Mouse (Mus musculus): Measurements from ENCODE around the gene Tead1. TPM values are rescaled to one million over a fixed set of nuclear protein-coding genes. Genes with fewer than 3 reads are reported as not detected.

Gene Tead1
- polyA plus RNA-seq, 1 experiment from 2014 or later = 14.9 TPM

DNA sequence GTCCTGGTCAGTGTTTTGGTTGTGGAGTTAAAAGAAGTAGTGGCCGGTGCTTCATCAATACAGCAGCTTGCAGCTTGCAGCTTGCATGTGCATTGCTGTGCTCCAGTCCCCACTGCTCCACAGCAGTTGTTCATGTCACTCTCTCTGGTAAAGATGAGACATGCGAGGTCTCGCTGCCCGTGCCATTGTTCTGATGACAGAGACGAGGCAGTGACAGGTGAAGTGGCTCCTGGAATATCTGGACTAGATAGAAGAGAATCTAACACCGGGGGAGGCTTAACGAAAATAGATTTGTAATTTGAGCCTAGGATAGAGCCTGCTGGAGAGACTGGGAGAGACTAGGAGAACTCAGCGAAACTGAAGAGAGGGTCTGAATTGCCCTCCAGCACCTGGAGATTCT, 206.4 kb downstream of the Tead1 start:
- no peak overlapping the region for H3K4me3 ChIP-seq (replicated peaks; ENCODE audit: low read depth, low read length)
- 0 out of 2 replicates have a peak, but pooled peaks cover 2% of the 10 kb centered on the region for H3K4me1 ChIP-seq (replicated peaks; ENCODE audit: insufficient read depth, low read length)
- H3K9ac ChIP-seq (ENCODE audit: low read depth, low read length) = no peak overlapping the region
- no peak for TF ChIP-seq CTCF (IDR thresholded peaks at IDR 0.05; ENCODE audit: low read depth)
- H3K9me3 ChIP-seq (replicated peaks; ENCODE audit: low read length) = no peaks in the 10 kb centered on the region
- H3K27ac ChIP-seq = no peak overlapping the region
- 45% methylated on average over 8 of the region's 8 CpGs for WGBS
- H3K27me3 ChIP-seq (ENCODE audit: insufficient read depth, low read length) = no peaks in the 10 kb centered on the region
- ATAC-seq (replicated peaks; ENCODE audit: low FRiP score, low read depth) (no peak), DNase-seq (ENCODE audit: low spot score) (no peak)
- no peak overlapping the region for H3K4me2 ChIP-seq (ENCODE audit: low read length)
- H3K36me3 ChIP-seq (ENCODE audit: insufficient read depth, low read length) = no peaks in the 10 kb centered on the region

DNA sequence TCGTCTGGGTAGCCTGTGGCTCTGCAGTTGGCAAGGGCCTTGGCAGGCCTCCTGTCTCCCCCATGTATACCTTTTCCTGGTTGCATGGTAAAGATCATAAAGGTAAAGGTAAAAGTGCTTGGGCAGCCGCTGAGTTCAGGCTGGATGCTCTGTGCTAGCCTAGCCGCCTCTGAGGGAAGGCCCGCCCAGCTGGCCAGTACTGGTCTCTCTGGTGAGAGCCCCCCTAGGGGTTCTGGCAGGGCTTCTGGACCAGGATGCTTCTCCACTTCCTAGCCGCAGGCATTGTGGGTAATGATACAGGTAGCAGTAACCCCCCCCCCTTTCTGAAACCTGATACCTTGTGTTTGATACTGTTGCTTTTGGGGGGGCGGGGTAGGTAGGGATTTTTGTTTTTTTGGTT, 212.8 kb downstream of the Tead1 start:
- ATAC-seq (replicated peaks; ENCODE audit: low FRiP score, low read depth) = no peak
- Histone ChIP-seq H3K9me3 (replicated peaks; ENCODE audit: low read length) (no peaks in the 10 kb centered on the region), H3K9ac (ENCODE audit: low read depth, low read length) (no peak overlapping the region), H3K36me3 (ENCODE audit: insufficient read depth, low read length) (peaks cover 20% of the 10 kb centered on the region; the same call in 1 of the 2 replicates), H3K27ac (no peak overlapping the region), H3K4me1 (replicated peaks; ENCODE audit: insufficient read depth, low read length) (no peaks in the 10 kb centered on the region), H3K27me3 (ENCODE audit: insufficient read depth, low read length) (no peaks in the 10 kb centered on the region), H3K4me3 (replicated peaks; ENCODE audit: low read depth, low read length) (no peak overlapping the region), H3K4me2 (ENCODE audit: low read length) (no peak overlapping the region)
- TF ChIP-seq CTCF (IDR thresholded peaks at IDR 0.05; ENCODE audit: low read depth) = no peak
- 74% methylated on average over 6 of the region's 6 CpGs for WGBS
- no peak for DNase-seq (ENCODE audit: low spot score)

DNA sequence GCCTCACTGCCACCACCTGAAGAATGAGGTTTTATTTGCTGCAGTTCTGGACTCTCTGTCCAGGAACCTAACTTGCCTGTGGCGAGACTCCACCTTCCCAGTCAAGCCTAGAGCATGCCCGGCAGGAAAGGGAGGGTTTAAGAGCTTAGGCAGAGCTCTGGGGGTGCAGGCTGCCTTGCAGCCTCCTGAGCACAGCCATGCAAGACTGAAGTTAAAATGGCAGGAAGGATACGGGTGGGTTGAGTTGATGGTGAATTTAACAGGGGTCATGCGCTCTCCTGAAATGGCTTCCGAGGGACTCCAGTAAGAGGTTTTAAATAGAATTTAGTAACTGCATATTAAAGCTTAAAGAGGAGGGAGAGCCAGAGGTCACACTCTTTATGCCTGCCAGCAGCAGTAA, 213.5 kb downstream of the Tead1 start:
- ATAC-seq (replicated peaks; ENCODE audit: low FRiP score, low read depth) = no peak
- peaks cover 22% of the 10 kb centered on the region; the same call in 1 of the 2 replicates for H3K36me3 ChIP-seq (ENCODE audit: insufficient read depth, low read length)
- H3K27me3 ChIP-seq (ENCODE audit: insufficient read depth, low read length) = no peaks in the 10 kb centered on the region
- H3K27ac ChIP-seq = 0 out of 2 replicates have a peak overlapping the region, but pooled peaks have one; percentile 37
- no peak for TF ChIP-seq CTCF (IDR thresholded peaks at IDR 0.05; ENCODE audit: low read depth)
- H3K4me1 ChIP-seq (replicated peaks; ENCODE audit: insufficient read depth, low read length) = no peaks in the 10 kb centered on the region
- 52% methylated on average over 5 of the region's 5 CpGs for WGBS
- no peak overlapping the region for H3K9ac ChIP-seq (ENCODE audit: low read depth, low read length)
- no peak for DNase-seq (ENCODE audit: low spot score)
- no peak overlapping the region for H3K4me3 ChIP-seq (replicated peaks; ENCODE audit: low read depth, low read length)
- H3K4me2 ChIP-seq (ENCODE audit: low read length) = no peak overlapping the region
- H3K9me3 ChIP-seq (replicated peaks; ENCODE audit: low read length) = no peaks in the 10 kb centered on the region

DNA sequence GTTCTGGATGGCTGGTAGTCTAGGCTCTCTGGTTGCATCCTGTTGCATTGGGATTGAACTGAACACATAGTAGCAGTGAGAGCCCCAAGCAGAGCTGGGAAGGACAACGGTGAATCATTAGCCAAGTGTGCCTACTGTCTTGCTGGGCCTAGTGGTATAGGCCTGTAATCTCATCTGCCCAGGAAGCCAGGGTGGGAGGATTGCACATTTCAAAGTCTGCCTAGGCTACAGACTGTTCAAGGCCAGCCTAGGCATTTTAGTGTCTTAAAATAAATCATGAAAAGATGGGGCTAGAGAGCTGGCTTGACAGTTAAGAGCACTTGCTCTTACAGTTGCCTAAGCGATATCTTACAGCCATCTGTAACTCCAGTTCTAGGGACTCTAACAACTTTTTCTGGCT, 217.2 kb downstream of the Tead1 start:
- 86% methylated on average over 2 of the region's 2 CpGs for WGBS
- H3K9ac ChIP-seq (ENCODE audit: low read depth, low read length) = no peak overlapping the region
- no peaks in the 10 kb centered on the region for H3K4me1 ChIP-seq (replicated peaks; ENCODE audit: insufficient read depth, low read length)
- no peak overlapping the region for H3K4me2 ChIP-seq (ENCODE audit: low read length)
- H3K9me3 ChIP-seq (replicated peaks; ENCODE audit: low read length) = no peaks in the 10 kb centered on the region
- H3K4me3 ChIP-seq (replicated peaks; ENCODE audit: low read depth, low read length) = no peak overlapping the region
- TF ChIP-seq CTCF (IDR thresholded peaks at IDR 0.05; ENCODE audit: low read depth) = no peak
- no peaks in the 10 kb centered on the region for H3K27me3 ChIP-seq (ENCODE audit: insufficient read depth, low read length)
- ATAC-seq (replicated peaks; ENCODE audit: low FRiP score, low read depth) = no peak
- no peak for DNase-seq (ENCODE audit: low spot score)
- peaks cover 31% of the 10 kb centered on the region; the same call in 1 of the 2 replicates for H3K36me3 ChIP-seq (ENCODE audit: insufficient read depth, low read length)
- H3K27ac ChIP-seq = no peak overlapping the region

DNA sequence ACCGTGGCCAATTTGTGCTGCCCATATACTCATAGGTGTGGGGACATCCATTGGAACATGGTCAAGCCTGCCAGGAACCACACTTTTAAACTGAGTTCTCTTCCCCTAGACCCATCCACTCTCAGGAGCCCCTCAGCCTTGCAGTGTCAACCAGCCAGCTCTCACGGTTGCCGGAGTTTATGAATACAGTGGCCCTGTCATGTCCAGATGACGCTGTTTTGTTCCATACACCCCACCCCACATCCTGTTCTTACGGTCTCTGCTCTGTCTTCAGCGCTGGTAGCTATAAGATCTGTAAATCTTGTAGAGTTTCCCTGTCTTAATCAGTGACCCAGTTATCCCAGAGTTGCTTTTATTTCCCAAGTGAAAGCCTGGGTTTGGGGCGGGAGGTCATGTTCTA, 222.6 kb downstream of the Tead1 start:
- 0 out of 2 replicates have a peak, but pooled peaks cover 23% of the 10 kb centered on the region for H3K36me3 ChIP-seq (ENCODE audit: insufficient read depth, low read length)
- ATAC-seq (replicated peaks; ENCODE audit: low FRiP score, low read depth) (no peak), DNase-seq (ENCODE audit: low spot score) (no peak)
- 71% methylated on average over 7 of the region's 7 CpGs for WGBS
- no peak overlapping the region for H3K4me2 ChIP-seq (ENCODE audit: low read length)
- no peak overlapping the region for H3K9ac ChIP-seq (ENCODE audit: low read depth, low read length)
- H3K4me1 ChIP-seq (replicated peaks; ENCODE audit: insufficient read depth, low read length) = no peaks in the 10 kb centered on the region
- no peaks in the 10 kb centered on the region for H3K9me3 ChIP-seq (replicated peaks; ENCODE audit: low read length)
- no peak overlapping the region for H3K4me3 ChIP-seq (replicated peaks; ENCODE audit: low read depth, low read length)
- TF ChIP-seq CTCF (IDR thresholded peaks at IDR 0.05; ENCODE audit: low read depth) = no peak
- H3K27me3 ChIP-seq (ENCODE audit: insufficient read depth, low read length) = no peaks in the 10 kb centered on the region
- H3K27ac ChIP-seq = no peak overlapping the region

DNA sequence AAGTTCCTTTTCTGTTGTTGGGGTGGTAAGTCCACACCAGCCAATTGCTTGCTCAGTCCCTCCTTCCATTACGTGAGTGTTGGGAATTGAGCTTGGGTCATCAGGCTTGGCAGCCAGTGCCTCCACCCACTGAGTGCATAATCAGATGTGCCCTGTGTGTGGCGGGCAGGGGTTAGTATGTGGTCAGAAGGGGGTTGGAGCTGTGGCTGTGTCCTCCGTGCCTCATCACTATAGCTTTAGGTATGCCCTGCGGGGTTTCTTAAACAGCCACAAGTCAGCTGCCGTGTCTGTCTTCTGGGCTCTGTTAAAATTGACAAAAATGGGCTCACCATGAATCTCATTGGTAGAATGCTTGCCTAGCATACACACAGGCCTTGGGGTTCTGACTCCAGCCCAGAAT, 227.7 kb downstream of the Tead1 start:
- 0 out of 2 replicates have a peak, but pooled peaks cover 10% of the 10 kb centered on the region for H3K36me3 ChIP-seq (ENCODE audit: insufficient read depth, low read length)
- ATAC-seq (replicated peaks; ENCODE audit: low FRiP score, low read depth) (no peak), DNase-seq (ENCODE audit: low spot score) (no peak)
- H3K9me3 ChIP-seq (replicated peaks; ENCODE audit: low read length) = no peaks in the 10 kb centered on the region
- H3K4me1 ChIP-seq (replicated peaks; ENCODE audit: insufficient read depth, low read length) = no peaks in the 10 kb centered on the region
- no peak for TF ChIP-seq CTCF (IDR thresholded peaks at IDR 0.05; ENCODE audit: low read depth)
- H3K4me3 ChIP-seq (replicated peaks; ENCODE audit: low read depth, low read length) = no peak overlapping the region
- no peak overlapping the region for H3K9ac ChIP-seq (ENCODE audit: low read depth, low read length)
- no peaks in the 10 kb centered on the region for H3K27me3 ChIP-seq (ENCODE audit: insufficient read depth, low read length)
- H3K4me2 ChIP-seq (ENCODE audit: low read length) = no peak overlapping the region
- WGBS = 86% methylated on average over 5 of the region's 5 CpGs
- no peak overlapping the region for H3K27ac ChIP-seq

DNA sequence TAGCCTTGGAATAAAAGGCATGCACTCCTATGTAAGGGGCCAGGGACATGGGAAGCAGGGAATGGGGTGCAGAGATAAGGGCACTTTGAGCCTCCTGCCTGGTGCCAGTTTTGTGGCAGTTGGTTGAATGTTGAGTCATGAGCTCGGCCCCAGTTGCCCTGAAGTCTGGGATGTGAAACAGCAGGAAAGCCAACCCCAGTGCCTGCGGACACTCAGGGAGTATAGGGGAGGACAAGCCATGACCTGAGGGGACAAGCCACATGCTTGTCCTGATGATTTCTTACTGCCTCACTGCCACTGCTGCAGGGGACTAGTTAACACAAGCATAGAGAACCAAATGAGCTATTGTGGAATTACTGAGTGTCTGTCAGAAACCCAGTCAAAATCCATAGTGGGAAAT, 228.3 kb downstream of the Tead1 start:
- Histone ChIP-seq H3K4me2 (ENCODE audit: low read length) (no peak overlapping the region), H3K4me1 (replicated peaks; ENCODE audit: insufficient read depth, low read length) (no peaks in the 10 kb centered on the region), H3K9me3 (replicated peaks; ENCODE audit: low read length) (no peaks in the 10 kb centered on the region), H3K27me3 (ENCODE audit: insufficient read depth, low read length) (no peaks in the 10 kb centered on the region), H3K9ac (ENCODE audit: low read depth, low read length) (no peak overlapping the region), H3K36me3 (ENCODE audit: insufficient read depth, low read length) (0 out of 2 replicates have a peak, but pooled peaks cover 6% of the 10 kb centered on the region), H3K4me3 (replicated peaks; ENCODE audit: low read depth, low read length) (no peak overlapping the region), H3K27ac (no peak overlapping the region)
- WGBS = 52% methylated on average over 2 of the region's 2 CpGs
- no peak; the same call in 1 of the 2 replicates for ATAC-seq (replicated peaks; ENCODE audit: low FRiP score, low read depth)
- TF ChIP-seq CTCF (IDR thresholded peaks at IDR 0.05; ENCODE audit: low read depth) = no peak
- no peak for DNase-seq (ENCODE audit: low spot score)
